Mouse (Mus musculus): ENCODE results near the gene Cd53.

Gene Cd53

DNA sequence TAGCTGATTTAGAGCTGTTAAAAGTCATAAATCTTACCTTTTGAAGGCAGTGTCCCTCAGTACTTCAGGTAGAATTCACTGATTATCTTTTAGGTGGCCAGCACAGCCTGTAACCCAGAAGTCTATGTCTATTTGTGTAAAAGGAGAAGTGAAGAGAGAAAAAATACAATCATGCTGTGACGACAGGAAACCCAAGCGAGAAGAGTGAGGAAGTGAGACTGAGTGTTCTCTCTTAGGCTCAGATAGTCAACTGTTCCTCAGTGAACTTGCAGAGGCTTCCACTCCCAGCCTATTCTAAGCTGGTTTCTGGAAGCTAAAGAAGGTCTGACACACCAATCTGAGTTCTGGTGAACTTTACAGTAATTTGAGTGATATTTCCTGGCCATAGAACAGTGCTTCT is at the start of gene Cd53:
Cd53 (minus strand) TSS at position 220 of the 400 bp plus-strand sequence.
- no peak for DNase-seq (ENCODE audit: extremely low read depth, insufficient read length, low spot score)

DNA sequence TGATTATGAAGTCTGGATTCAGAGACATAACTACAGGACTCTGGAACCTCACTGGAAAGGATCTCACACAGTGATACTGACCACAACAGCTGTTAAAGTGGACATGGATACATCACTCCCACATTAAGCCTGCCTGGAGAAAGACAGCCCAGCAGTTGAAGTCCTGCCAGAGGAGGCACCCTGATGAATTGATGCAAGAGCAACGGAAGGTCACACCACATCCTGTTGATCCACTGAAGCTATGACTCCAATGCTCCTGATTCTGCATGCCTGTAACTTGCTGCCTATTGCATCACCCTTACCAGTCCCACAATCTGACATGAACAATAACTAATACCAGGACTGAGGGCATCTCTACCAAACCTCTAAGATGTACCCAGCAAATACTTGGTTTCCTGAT is 42.2 kb upstream of the Cd53 start:
- peak; percentile 37 for DNase-seq (ENCODE audit: extremely low read depth, insufficient read length, low spot score)

GRCm38 (mm10) chr3:106826187-106826586 is 36.2 kb upstream of the Cd53 start, which contains the start of gene Olfr266:
TSS of gene Olfr266 (minus strand) at chr3:106826287.
- no peak for DNase-seq (ENCODE audit: extremely low read depth, insufficient read length, low spot score)

DNA sequence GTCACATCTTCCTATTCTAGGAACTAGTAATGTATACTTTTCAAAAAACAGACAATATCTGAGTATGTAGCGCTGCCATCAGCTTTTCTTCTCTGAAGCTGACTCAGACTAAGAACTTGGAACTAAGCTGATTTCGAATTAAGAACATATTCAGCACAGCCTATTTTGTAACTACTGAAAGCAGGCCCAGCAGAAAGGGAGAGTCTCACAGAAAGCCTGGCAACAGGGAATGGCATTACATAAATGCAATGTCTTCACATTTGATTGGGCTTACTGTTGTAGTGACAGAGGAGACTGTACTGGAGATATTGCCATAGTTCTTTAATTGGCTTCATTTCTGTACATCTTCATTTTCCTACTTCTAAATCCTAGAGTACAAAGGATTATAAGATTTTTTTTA is 27.7 kb upstream of the Cd53 start:
- DNase-seq (ENCODE audit: extremely low read depth, insufficient read length, low spot score): no peak

DNA sequence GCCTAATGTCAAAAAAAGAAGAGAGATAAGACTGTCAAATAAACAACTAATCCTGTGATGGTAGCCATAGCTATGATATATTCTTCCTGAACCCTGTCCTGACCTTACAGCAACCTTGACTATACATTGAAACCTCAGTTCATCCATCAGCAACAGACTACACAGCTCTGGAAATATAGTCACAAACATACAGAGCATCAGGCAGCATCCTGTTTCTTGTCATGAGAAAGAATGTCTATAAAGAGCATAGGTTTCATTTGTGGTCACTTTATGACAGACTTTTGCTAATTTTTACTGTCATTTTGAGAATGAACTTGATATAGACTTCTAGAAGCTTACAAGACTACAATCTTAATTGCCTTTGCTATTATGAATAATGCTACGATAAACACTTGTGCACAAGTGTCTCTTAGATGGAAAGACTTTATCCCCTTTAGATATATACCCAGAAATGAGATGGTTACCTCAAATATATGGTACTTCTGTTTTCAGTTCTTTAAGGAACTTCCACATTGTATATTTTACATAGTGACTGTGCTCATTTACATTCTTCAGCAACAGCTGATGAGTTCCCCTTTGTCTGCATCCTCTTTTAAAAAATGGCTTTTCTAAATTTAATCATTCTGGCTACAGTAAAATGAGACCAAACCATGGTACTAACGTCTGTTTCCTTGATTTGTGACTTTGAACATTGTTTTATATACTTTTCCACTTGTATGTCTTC is 19.2 kb upstream of the Cd53 start:
- no peak for DNase-seq (ENCODE audit: extremely low read depth, insufficient read length, low spot score)

- DNase-seq (ENCODE audit: extremely low read depth, insufficient read length, low spot score): no peak
Measured at GRCm38 (mm10) chr3:106798079-106798478, 8.1 kb upstream of the Cd53 start.

DNA sequence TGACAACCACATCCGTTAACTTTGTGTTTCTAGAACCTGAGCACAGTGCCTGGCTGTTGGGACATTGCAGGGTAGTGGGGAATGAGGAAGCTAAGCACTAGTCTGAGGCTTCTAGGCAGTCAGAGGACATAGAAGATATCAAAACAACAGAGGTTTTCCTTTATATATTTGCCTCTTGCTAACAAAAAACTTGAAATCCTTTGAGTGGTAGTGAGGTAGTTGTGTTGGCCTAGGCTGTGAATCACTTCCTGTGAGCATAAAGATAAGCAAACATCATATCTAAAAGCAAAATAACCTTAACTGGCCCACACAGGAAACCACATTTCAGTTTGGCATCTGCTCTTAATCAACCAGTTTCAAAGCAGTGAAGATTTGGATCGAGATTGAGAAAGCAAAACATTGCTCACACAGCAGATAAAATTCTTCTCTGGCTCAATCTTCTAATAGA is 1.5 kb downstream of the Cd53 start:
- DNase-seq (ENCODE audit: extremely low read depth, insufficient read length, low spot score): no peak

GRCm38 (mm10) chr3:106787972-106788371 is 2.0 kb downstream of the Cd53 start:
- no peak for DNase-seq (ENCODE audit: extremely low read depth, insufficient read length, low spot score)

DNA sequence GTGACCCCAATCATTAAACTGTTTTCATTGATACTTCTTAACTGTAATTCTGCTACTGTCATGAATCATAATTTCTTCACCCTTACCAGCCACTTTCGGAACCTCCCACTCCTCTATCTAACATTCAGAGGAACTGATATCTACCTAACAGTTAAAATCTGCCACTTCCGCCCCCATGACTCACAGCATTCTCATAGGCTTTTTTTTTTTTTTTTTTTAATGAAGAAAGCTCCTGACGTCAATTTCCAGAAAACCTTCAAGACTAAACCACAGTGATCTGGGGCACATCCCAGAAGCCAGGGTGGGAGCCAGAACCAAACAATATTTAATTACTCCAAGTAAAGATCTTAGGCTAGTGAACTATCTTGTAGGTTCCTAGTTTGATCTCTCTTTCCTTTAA is 4.8 kb downstream of the Cd53 start:
- no peak for DNase-seq (ENCODE audit: extremely low read depth, insufficient read length, low spot score)

GRCm38 (mm10) chr3:106771834-106772233 is 18.1 kb downstream of the Cd53 start:
- no peak for DNase-seq (ENCODE audit: extremely low read depth, insufficient read length, low spot score)

DNA sequence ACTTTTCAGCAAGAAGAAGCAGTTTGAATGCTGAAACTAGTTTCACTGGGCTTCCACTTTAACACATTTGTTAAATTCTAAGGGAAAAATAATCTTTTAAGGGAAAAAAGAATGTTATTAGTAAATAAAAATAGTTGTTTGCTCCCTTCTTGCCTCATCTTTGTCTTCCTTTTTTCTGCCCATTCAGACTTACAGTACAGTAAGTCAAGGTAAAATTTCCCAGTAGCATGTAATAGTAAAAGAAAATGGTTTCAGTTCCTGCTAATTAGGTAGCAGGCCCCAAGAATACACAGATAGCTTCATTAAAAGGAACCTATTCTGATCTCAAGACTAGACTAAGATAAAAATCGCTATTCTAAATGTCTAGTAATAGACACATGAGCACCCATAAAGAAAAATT is 34.1 kb downstream of the Cd53 start:
- no peak for DNase-seq (ENCODE audit: extremely low read depth, insufficient read length, low spot score)

GRCm38 (mm10) chr3:106722028-106722945 is 67.7 kb downstream of the Cd53 start:
- peak; percentile 97 for DNase-seq (ENCODE audit: extremely low read depth, insufficient read length, low spot score)

DNA sequence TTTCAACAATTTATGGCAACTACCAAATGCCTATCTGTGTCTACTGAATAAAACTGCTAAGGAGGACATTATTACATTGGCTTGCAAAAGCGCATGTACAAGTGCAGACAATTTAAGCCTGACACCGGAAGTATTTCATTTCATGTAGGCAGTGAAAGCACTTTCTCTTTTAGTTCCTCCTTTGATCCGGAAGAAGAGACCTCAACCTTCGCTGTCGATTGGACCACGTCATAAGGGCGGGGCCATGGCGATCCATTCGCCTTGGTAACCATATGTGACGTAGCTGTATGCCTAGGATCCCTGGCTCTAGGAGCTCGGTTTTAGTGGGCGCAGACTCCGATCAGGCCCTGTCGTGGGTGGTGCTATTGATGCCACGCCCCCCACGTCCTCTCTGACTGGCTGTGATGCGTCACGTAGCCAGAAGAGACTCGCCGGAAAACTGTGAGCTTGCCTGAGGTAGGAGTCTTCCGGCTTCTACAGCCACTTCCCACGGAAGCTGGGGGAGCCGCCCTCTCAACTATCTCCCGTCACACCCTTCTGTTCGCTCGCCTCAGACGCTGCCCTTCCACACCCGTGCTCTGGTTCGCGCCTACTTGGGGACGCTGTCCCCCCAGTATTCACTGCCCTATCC is 68.4 kb downstream of the Cd53 start:
- peak; percentile 97 for DNase-seq (ENCODE audit: extremely low read depth, insufficient read length, low spot score)

All from 3134 (cell line).